Mouse (Mus musculus): Measurements from ENCODE around the gene Dnaja1.

DNA sequence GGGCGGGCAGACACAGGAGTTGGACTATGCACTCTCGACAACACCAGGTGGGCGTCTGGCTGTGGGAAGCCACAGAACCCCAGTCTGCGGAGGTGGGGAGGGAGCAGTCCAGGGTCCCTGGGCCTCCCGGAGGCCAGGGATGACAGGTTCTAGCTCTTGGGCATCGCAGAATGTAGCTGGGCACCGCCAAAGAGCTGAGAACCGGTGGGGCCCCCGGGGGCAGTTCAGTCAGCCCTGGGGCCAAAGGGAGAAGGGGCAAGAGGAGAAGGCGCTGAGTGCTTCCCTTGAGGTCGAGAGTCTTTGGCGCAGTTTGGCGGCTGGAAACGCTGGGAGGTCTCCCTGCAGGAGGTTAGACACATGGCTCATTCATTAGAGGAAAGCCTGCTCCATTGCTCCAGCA, 45.6 kb upstream of the Dnaja1 start:
- TF ChIP-seq CTCF (conservative IDR thresholded peaks at IDR 0.05; ENCODE audit: low read length) (no peak), POU5F1 (IDR thresholded peaks at IDR 0.05; ENCODE audit: borderline replicate concordance, low read length) (no peak), NANOG (IDR thresholded peaks at IDR 0.05; ENCODE audit: borderline replicate concordance, low read length) (no peak)

Measured in E14TG2a.4 (cell line).